Mouse (Mus musculus) cerebellum, adult 2 months (tissue): ENCODE data around the gene Ccdc57.

Experiments
- CTCF ChIP-seq: fragments of 200-500 bp; IDR thresholded peaks from 2 replicates; pipeline ENCODE4 v1.5.1; 2011; ENCODE audit warnings: low read depth, mild to moderate bottlenecking, control low read depth, low read length, moderate library complexity, borderline replicate concordance; ENCODE audit not compliant: insufficient read depth
- POLR2A ChIP-seq: fragments of 200-500 bp; IDR thresholded peaks from 2 replicates; pipeline ENCODE4 v1.6.1; 2011; ENCODE audit warnings: low read length, control low read depth, borderline replicate concordance; ENCODE audit not compliant: insufficient read depth

DNA sequence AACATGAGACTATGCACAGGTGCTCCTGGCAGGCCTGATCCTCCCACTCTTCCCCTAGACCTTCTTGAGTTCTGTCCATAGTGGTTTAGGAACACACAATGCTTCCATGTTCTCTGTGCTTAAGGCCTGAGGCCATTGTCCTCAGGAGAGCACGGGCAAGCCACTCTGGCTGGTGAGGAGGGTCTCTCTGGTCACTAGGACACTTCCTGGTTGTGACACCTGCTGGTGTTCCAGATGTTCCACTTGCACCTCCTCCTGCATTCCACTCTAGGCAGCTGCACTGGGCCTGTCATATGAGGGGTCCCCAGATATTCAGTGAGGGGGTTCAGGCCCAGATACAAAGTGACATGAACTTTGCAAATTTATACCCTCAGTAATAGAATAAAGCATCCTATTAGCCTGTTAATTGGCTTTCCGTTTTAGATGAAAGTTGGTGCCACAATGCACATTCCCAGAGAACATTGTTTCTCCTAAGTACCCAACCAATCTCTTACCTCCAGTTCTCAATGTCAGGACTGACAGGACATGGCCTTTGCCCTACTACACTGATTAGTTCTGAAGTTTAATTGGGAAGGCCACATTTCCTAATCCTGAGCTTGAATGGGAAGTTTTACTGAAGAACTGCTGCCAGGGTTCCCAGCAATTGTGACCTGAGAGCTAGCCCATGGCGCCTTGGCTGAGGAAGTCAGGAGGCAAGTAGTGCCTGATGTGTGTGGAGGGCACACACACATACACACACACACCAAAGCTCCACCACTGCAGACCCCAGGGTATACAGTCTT lies 100.8 kb downstream of the Ccdc57 start:
- TF ChIP-seq CTCF, result no peak
- TF ChIP-seq POLR2A, result no peak
